Mouse (Mus musculus) limb, embryonic 15.5 days (tissue): ENCODE results near the gene 1110051M20Rik. TPM values are rescaled to one million over a fixed set of nuclear protein-coding genes. Genes with fewer than 3 reads are reported as not detected.

Experiments
- ATAC-seq: fragments of 200-750 bp; cut with Nextera tagmentation; 2 replicates; pipeline ENCODE4 v1.8.0; 2017; ENCODE audit warnings: low read depth, moderate TSS enrichment; ENCODE audit not compliant: insufficient number of reproducible peaks, low FRiP score, low TSS enrichment
- H3K27ac ChIP-seq: fragments of 300-500 bp; sonication (generic); 2 replicates; pipeline ENCODE4 v1.5.1; 2015; ENCODE audit warnings: moderate library complexity, mild to moderate bottlenecking, inconsistent platforms
- H3K27me3 ChIP-seq: fragments of 300-500 bp; sonication (generic); 2 replicates; pipeline ENCODE4 v1.6.1; 2015; ENCODE audit warnings: inconsistent platforms
- H3K36me3 ChIP-seq: fragments of 300-500 bp; sonication (generic); 2 replicates; pipeline ENCODE4 v1.6.1; 2015; ENCODE audit warnings: inconsistent platforms
- H3K4me1 ChIP-seq: fragments of 300-500 bp; sonication (generic); 2 replicates; pipeline ENCODE4 v1.6.1; 2015; ENCODE audit warnings: inconsistent platforms
- H3K4me2 ChIP-seq: fragments of 300-500 bp; sonication (generic); 2 replicates; pipeline ENCODE4 v1.6.1; 2015; ENCODE audit warnings: mild to moderate bottlenecking, inconsistent platforms
- H3K4me3 ChIP-seq: fragments of 300-500 bp; sonication (generic); 2 replicates; pipeline ENCODE4 v1.5.1; 2015; ENCODE audit warnings: mild to moderate bottlenecking, inconsistent platforms
- H3K9ac ChIP-seq: fragments of 300-500 bp; sonication (generic); 2 replicates; pipeline ENCODE4 v1.6.1; 2015; ENCODE audit warnings: inconsistent platforms
- H3K9me3 ChIP-seq: fragments of 300-500 bp; sonication (generic); 2 replicates; pipeline ENCODE4 v1.6.1; 2016; ENCODE audit warnings: inconsistent platforms
- WGBS: fragments of 180-500 bp; shearing (Covaris S2); methylation state at CpG from one replicate; pipeline ENCODE4 v1.1.7; 2015; 5-methylcytosine and 5-hydroxymethylcytosine counted together
- polyA plus RNA-seq: library from polyadenylated mRNA; unstranded; fragments of >200 nt; fragmentation: Nextera tagmentation; extraction: Ambion mirVana; gene quantifications from 2 replicates; pipeline ENCODE4 v1.2.1, GENCODE M21; 2015

1110051M20Rik gene
- polyA plus RNA-seq, 1 experiment from 2014 or later: 54.1 TPM

GRCm38 (mm10) chr2:91287563-91287962, 156.9 kb downstream of the 1110051M20Rik start:
- H3K9ac ChIP-seq: no peak overlapping the region
- peaks cover 37% of the 10 kb centered on the region for H3K4me1 ChIP-seq
- WGBS: 63% methylated on average over 6 of the region's 6 CpGs
- H3K4me3 ChIP-seq: no peak overlapping the region
- no peaks in the 10 kb centered on the region for H3K27me3 ChIP-seq
- no peak overlapping the region for H3K4me2 ChIP-seq
- no peak overlapping the region for H3K27ac ChIP-seq
- H3K36me3 ChIP-seq: no peaks in the 10 kb centered on the region
- ATAC-seq: no peak
- H3K9me3 ChIP-seq: no peaks in the 10 kb centered on the region

GRCm38 (mm10) chr2:91285885-91286505, 158.5 kb downstream of the 1110051M20Rik start:
- ATAC-seq: no peak
- Histone ChIP-seq H3K27me3 (no peaks in the 10 kb centered on the region), H3K9me3 (no peaks in the 10 kb centered on the region), H3K4me2 (no peak overlapping the region), H3K9ac (no peak overlapping the region), H3K36me3 (no peaks in the 10 kb centered on the region; the same call in 1 of the 2 replicates), H3K4me3 (no peak overlapping the region), H3K4me1 (peaks cover 37% of the 10 kb centered on the region), H3K27ac (no peak overlapping the region)
- 11% methylated on average over 7 of the region's 7 CpGs for WGBS

GRCm38 (mm10) chr2:91284375-91285199, 159.9 kb downstream of the 1110051M20Rik start:
- H3K9me3 ChIP-seq: no peaks in the 10 kb centered on the region
- H3K9ac ChIP-seq: peak overlapping the region; percentile 10; the same call in 1 of the 2 replicates
- H3K4me3 ChIP-seq: no peak overlapping the region
- H3K4me1 ChIP-seq: peaks cover 35% of the 10 kb centered on the region
- no peaks in the 10 kb centered on the region; the same call in 1 of the 2 replicates for H3K36me3 ChIP-seq
- ATAC-seq: no peak
- H3K27ac ChIP-seq: peak overlapping the region; percentile 86
- H3K4me2 ChIP-seq: 0 out of 2 replicates have a peak overlapping the region, but pooled peaks have one; percentile 12
- no peaks in the 10 kb centered on the region for H3K27me3 ChIP-seq
- 41% methylated on average over 13 of the region's 13 CpGs for WGBS

GRCm38 (mm10) chr2:91283972-91284371, 160.5 kb downstream of the 1110051M20Rik start:
- WGBS: 58% methylated on average over 3 of the region's 3 CpGs
- Histone ChIP-seq H3K9me3 (no peaks in the 10 kb centered on the region), H3K27ac (peak overlapping the region; percentile 86), H3K4me1 (peaks cover 35% of the 10 kb centered on the region), H3K4me2 (no peak overlapping the region), H3K4me3 (no peak overlapping the region), H3K36me3 (no peaks in the 10 kb centered on the region; the same call in 1 of the 2 replicates), H3K9ac (peak overlapping the region; percentile 10; the same call in 1 of the 2 replicates), H3K27me3 (no peaks in the 10 kb centered on the region)
- no peak for ATAC-seq

GRCm38 (mm10) chr2:91281366-91281765, 163.1 kb downstream of the 1110051M20Rik start:
- no peaks in the 10 kb centered on the region for H3K9me3 ChIP-seq
- 55% methylated on average over 5 of the region's 5 CpGs for WGBS
- no peak overlapping the region for H3K4me2 ChIP-seq
- H3K27ac ChIP-seq: no peak overlapping the region
- H3K9ac ChIP-seq: no peak overlapping the region
- peaks cover 15% of the 10 kb centered on the region for H3K36me3 ChIP-seq
- peaks cover 35% of the 10 kb centered on the region for H3K4me1 ChIP-seq
- no peaks in the 10 kb centered on the region for H3K27me3 ChIP-seq
- H3K4me3 ChIP-seq: no peak overlapping the region
- ATAC-seq: peak; percentile 46; the same call in 1 of the 2 replicates

- peaks cover 35% of the 10 kb centered on the region for H3K36me3 ChIP-seq
- WGBS: 54% methylated on average over 2 of the region's 2 CpGs
- peaks cover 26% of the 10 kb centered on the region for H3K4me1 ChIP-seq
- no peak overlapping the region for H3K9ac ChIP-seq
- no peak overlapping the region for H3K4me3 ChIP-seq
- H3K27me3 ChIP-seq: no peaks in the 10 kb centered on the region
- no peaks in the 10 kb centered on the region for H3K9me3 ChIP-seq
- no peak for ATAC-seq
- H3K27ac ChIP-seq: no peak overlapping the region
- H3K4me2 ChIP-seq: no peak overlapping the region
Measured at GRCm38 (mm10) chr2:91279372-91279755, 165.1 kb downstream of the 1110051M20Rik start.

- Histone ChIP-seq H3K27me3 (no peaks in the 10 kb centered on the region), H3K9ac (no peak overlapping the region), H3K36me3 (peaks cover 40% of the 10 kb centered on the region), H3K9me3 (no peaks in the 10 kb centered on the region), H3K4me2 (no peak overlapping the region), H3K4me1 (peaks cover 21% of the 10 kb centered on the region), H3K4me3 (no peak overlapping the region), H3K27ac (no peak overlapping the region)
- ATAC-seq: no peak
- 32% methylated on average over 10 of the region's 10 CpGs for WGBS
Measured at GRCm38 (mm10) chr2:91278749-91279371, 165.6 kb downstream of the 1110051M20Rik start.

- Histone ChIP-seq H3K27ac (no peak overlapping the region), H3K9ac (no peak overlapping the region), H3K4me1 (peaks cover 8% of the 10 kb centered on the region), H3K4me3 (no peak overlapping the region), H3K9me3 (no peaks in the 10 kb centered on the region), H3K27me3 (no peaks in the 10 kb centered on the region), H3K36me3 (peaks cover 77% of the 10 kb centered on the region), H3K4me2 (no peak overlapping the region)
- WGBS: 93% methylated on average over 8 of the region's 8 CpGs
- no peak for ATAC-seq
Measured at GRCm38 (mm10) chr2:91269687-91270133, 174.8 kb downstream of the 1110051M20Rik start.

GRCm38 (mm10) chr2:91268706-91269105, 175.8 kb downstream of the 1110051M20Rik start:
- no peak for ATAC-seq
- no peaks in the 10 kb centered on the region for H3K9me3 ChIP-seq
- H3K36me3 ChIP-seq: peaks cover 73% of the 10 kb centered on the region
- 80% methylated on average over 2 of the region's 2 CpGs for WGBS
- H3K27ac ChIP-seq: no peak overlapping the region
- peaks cover 18% of the 10 kb centered on the region for H3K4me1 ChIP-seq
- no peak overlapping the region for H3K4me2 ChIP-seq
- no peak overlapping the region for H3K9ac ChIP-seq
- H3K27me3 ChIP-seq: no peaks in the 10 kb centered on the region
- H3K4me3 ChIP-seq: no peak overlapping the region

GRCm38 (mm10) chr2:91268042-91268441, 176.5 kb downstream of the 1110051M20Rik start:
- Histone ChIP-seq H3K9ac (no peak overlapping the region), H3K4me3 (no peak overlapping the region), H3K27me3 (no peaks in the 10 kb centered on the region), H3K4me2 (no peak overlapping the region), H3K36me3 (peaks cover 73% of the 10 kb centered on the region), H3K9me3 (no peaks in the 10 kb centered on the region), H3K27ac (no peak overlapping the region), H3K4me1 (peaks cover 18% of the 10 kb centered on the region)
- 98% methylated on average over 3 of the region's 3 CpGs for WGBS
- no peak for ATAC-seq

GRCm38 (mm10) chr2:91264711-91265681, 179.5 kb downstream of the 1110051M20Rik start, which contains the start of gene Arfgap2:
Gene Arfgap2 (plus strand): TSS chr2:91264974.
- WGBS: 1% methylated on average over 72 of the region's 72 CpGs
- Histone ChIP-seq H3K9ac (peak within 1 kb of the TSS; percentile 92), H3K4me1 (peaks cover 18% of the 10 kb centered on the region), H3K9me3 (no peaks in the 10 kb centered on the region), H3K4me3 (peak within 1 kb of the TSS; percentile 79), H3K36me3 (peaks cover 72% of the 10 kb centered on the region), H3K27me3 (no peaks in the 10 kb centered on the region), H3K4me2 (peak within 1 kb of the TSS; percentile 73), H3K27ac (peak within 1 kb of the TSS; percentile 94)
- ATAC-seq: peak; percentile 98
